Comparison of ENCODE assay signal across 8 mouse cellular contexts in the genomic region with DNA sequence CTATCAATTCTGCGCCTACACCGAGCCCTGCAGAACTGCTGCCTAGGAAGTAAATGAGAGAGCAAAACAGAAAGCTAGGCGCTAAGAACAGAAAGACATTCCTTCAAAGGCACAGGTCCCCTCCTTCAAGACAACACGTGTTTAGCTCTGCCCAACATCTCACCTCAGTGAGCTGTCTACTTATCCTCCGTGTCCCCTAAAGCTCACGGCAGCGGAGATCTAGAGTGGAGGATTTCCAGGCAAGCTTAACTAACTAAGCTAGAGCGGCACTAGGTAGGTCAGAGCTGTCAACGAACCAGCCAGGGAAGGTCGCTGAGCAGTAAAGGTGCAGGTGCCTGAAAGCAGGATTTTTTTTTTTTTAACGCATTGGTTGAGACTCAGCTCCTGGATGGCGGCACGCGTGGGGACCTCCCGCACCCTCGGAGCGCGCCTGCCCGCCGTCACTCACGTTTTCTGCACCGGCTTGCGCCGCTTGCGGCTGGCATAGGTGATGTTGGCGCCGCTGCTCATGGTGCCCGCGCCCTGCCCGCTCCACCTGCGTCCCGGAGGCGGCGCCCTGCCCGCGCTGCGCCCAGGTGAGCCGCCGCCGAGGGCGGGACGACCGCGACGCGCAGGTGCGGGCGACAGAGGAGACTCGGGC. TPM values are rescaled to one million over a fixed set of nuclear protein-coding genes. Genes with fewer than 3 reads are reported as not detected.
DNase-seq lines count a peak whose midpoint lies in the region; ATAC-seq and TF ChIP-seq lines count a peak whose summit lies in the region.

No protein-coding gene starts in this region.

- H3K36me3 ChIP-seq in embryonic facial prominence, embryonic 13.5 days, result no peaks in the 10 kb centered on the region
- H3K36me3 ChIP-seq in lung, embryonic 14.5 days (ENCODE audit: insufficient read depth), result no peaks in the 10 kb centered on the region
- H3K36me3 ChIP-seq in neural tube, embryonic 14.5 days (ENCODE audit: control insufficient read depth, insufficient read depth, low read length), result no peaks in the 10 kb centered on the region

- 0 out of 2 replicates have a peak, but pooled peaks cover 3% of the 10 kb centered on the region for H3K4me1 ChIP-seq in embryonic facial prominence, embryonic 13.5 days
- no peaks in the 10 kb centered on the region for H3K4me1 ChIP-seq in lung, embryonic 14.5 days (ENCODE audit: insufficient read depth)
- no peaks in the 10 kb centered on the region for H3K4me1 ChIP-seq in neural tube, embryonic 14.5 days (ENCODE audit: control insufficient read depth, insufficient read depth, low read length)

- H3K4me2 ChIP-seq in embryonic facial prominence, embryonic 13.5 days, result peak overlapping the region; percentile 97
- peak overlapping the region; percentile 97 for H3K4me2 ChIP-seq in lung, embryonic 14.5 days
- peak overlapping the region; percentile 92 for H3K4me2 ChIP-seq in neural tube, embryonic 14.5 days (ENCODE audit: low read depth, low read length)

- under 1% methylated on average over 48 of the region's 49 CpGs for WGBS in embryonic facial prominence, embryonic 13.5 days
- WGBS in lung, embryonic 14.5 days, result under 1% methylated on average over 49 of the region's 49 CpGs
- under 1% methylated on average over 46 of the region's 49 CpGs for WGBS in neural tube, embryonic 14.5 days

- peak overlapping the region; percentile 79 for H3K4me3 ChIP-seq in embryonic facial prominence, embryonic 13.5 days
- peak overlapping the region; percentile 72 for H3K4me3 ChIP-seq in lung, embryonic 14.5 days (ENCODE audit: low read depth, low read length)
- peak overlapping the region; percentile 78 for H3K4me3 ChIP-seq in neural tube, embryonic 14.5 days (ENCODE audit: low read depth, low read length)

- H3K27ac ChIP-seq in embryonic facial prominence, embryonic 13.5 days, result 0 out of 2 replicates have a peak overlapping the region, but pooled peaks have one; percentile 48
- H3K27ac ChIP-seq in lung, embryonic 14.5 days (ENCODE audit: low read depth), result peak overlapping the region; percentile 65
- peak overlapping the region; percentile 55; the same call in 1 of the 2 replicates for H3K27ac ChIP-seq in neural tube, embryonic 14.5 days (ENCODE audit: low read depth, low read length)

- peak; percentile 58 for ATAC-seq in embryonic facial prominence, embryonic 13.5 days (ENCODE audit: insufficient number of reproducible peaks, insufficient read depth, low FRiP score, low TSS enrichment, low read depth)
- ATAC-seq in hematopoietic stem cell, adult 5-6 weeks (replicated peaks in 1 of 2; ENCODE audit: insufficient read depth in 1 of 2, low FRiP score in 2 of 2, low TSS enrichment in 1 of 2, low read depth in 1 of 2, poor library complexity in 2 of 2, severe bottlenecking in 2 of 2), result peak; percentile 40 to 44
- peak; percentile 69 for ATAC-seq in lung, embryonic 14.5 days (ENCODE audit: insufficient read depth)
- ATAC-seq in neural tube, embryonic 14.5 days (ENCODE audit: low read depth), result peak; percentile 85

- H3K9me3 ChIP-seq in embryonic facial prominence, embryonic 13.5 days, result no peaks in the 10 kb centered on the region
- no peaks in the 10 kb centered on the region for H3K9me3 ChIP-seq in lung, embryonic 14.5 days (ENCODE audit: low read depth, low read length)
- H3K9me3 ChIP-seq in neural tube, embryonic 14.5 days (ENCODE audit: control insufficient read depth, low read length), result no peaks in the 10 kb centered on the region

- peak; percentile 34 for DNase-seq in urinary bladder, adult 2 months (ENCODE audit: low spot score)
- DNase-seq in urinary bladder, postnatal 10 days (ENCODE audit: low spot score), result no peak
- peak; percentile 19 for DNase-seq in layer of hippocampus, adult 9-11 months
- peak; percentile 49 for DNase-seq in lung, embryonic 14.5 days
- peak; percentile 44 to 46 for DNase-seq in urinary bladder, postnatal 36 days (ENCODE audit: low spot score in 2 of 2)

- no peak for TF ChIP-seq CTCF in lung, embryonic 14.5 days (IDR thresholded peaks at IDR 0.05; ENCODE audit: low read depth)

- H3K9ac ChIP-seq in embryonic facial prominence, embryonic 13.5 days, result peak overlapping the region; percentile 77
- peak overlapping the region; percentile 71 for H3K9ac ChIP-seq in lung, embryonic 14.5 days
- H3K9ac ChIP-seq in neural tube, embryonic 14.5 days (replicated peaks; ENCODE audit: low read depth, low read length), result peak overlapping the region; percentile 79

- H3K27me3 ChIP-seq in embryonic facial prominence, embryonic 13.5 days, result peaks cover 11% of the 10 kb centered on the region
- H3K27me3 ChIP-seq in lung, embryonic 14.5 days (ENCODE audit: insufficient read depth, low read length), result peaks cover 6% of the 10 kb centered on the region; the same call in 1 of the 2 replicates
- no peaks in the 10 kb centered on the region for H3K27me3 ChIP-seq in neural tube, embryonic 14.5 days (ENCODE audit: control insufficient read depth, insufficient read depth, low read length)

RNA-seq across cellular contexts. Expression of a gene that starts 0.6 kb away (rescaled TPM):
- polyA plus RNA-seq in urinary bladder, adult 2 months (2012; rRNA removed), result 25.1 TPM in 2 replicates
- 12.1 and 16.3 TPM in 2 replicates for polyA plus RNA-seq in embryonic facial prominence, embryonic 13.5 days (2015; fragmentation: Nextera tagmentation; extraction: Ambion mirVana)
- 5.2 and 6.8 TPM in 2 replicates for total RNA-seq in hematopoietic stem cell, adult 5-6 weeks (2017)
- polyA plus RNA-seq in lung, embryonic 14.5 days (2014; fragmentation: Nextera tagmentation; extraction: Ambion mirVana), result 21.5 and 24.1 TPM in 2 replicates
- 4.7 and 7.0 TPM in 2 replicates for polyA plus RNA-seq in neural tube, embryonic 14.5 days (2014; fragmentation: Nextera tagmentation; extraction: Ambion mirVana)
